Mouse (Mus musculus): ENCODE measurements at regions not wholly inside any gene's neighbourhood (a gene's known extent, or its start where the extent isn't known, plus 50 kb on each side); places are given as distances from the start of the nearest gene placed in this dataset.

DNA sequence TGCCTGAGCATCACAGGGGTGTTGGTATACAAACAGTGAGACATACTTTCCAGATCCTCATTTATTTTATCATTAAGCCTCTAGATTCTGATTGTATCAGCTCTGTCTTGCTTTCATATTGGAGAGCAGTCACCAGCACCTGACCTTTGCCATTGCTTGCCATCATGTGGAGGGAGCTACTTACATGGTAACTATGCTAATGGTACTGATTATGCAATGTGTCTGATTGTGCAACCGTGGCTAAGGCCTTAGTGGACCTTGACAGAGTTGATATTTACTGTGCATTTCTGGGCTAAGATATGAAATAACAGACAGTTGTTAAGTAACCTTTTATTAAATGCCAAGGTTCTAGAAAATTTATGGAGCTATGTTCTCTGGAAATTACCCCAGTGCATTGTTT, 180.7 kb downstream of the 1700064H15Rik start:
- Histone ChIP-seq H3K4me1 (ENCODE audit: control insufficient read depth in 1 of 2, insufficient read depth in 2 of 2) (peaks cover 2 to 9% of the 10 kb centered on the region in 2 experiments; a peak in 2 of 4 replicates), H3K27me3 (replicated peaks) (no peaks in the 10 kb centered on the region), H3K27ac (ENCODE audit: insufficient read depth, low read depth) (no peak overlapping the region), H3K36me3 (replicated peaks in 1 of 2; ENCODE audit: control insufficient read depth in 1 of 2, insufficient read depth in 1 of 2, low read length in 1 of 2) (no peaks in the 10 kb centered on the region), H3K9me3 (replicated peaks; ENCODE audit: low read length) (no peaks in the 10 kb centered on the region), H3K9ac (ENCODE audit: insufficient read depth, low read depth) (no peak overlapping the region), H3K79me2 (replicated peaks; ENCODE audit: control insufficient read depth, extremely low read depth, insufficient read depth, poor library complexity, severe bottlenecking) (no peaks in the 10 kb centered on the region), H3K4me2 (ENCODE audit: insufficient read depth, low read depth, poor library complexity, severe bottlenecking) (no peak overlapping the region), H3K4me3 (replicated peaks in 1 of 3; ENCODE audit: low read depth in 2 of 3, low read length in 2 of 3, poor library complexity in 1 of 3) (no peak overlapping the region)
- DNase-seq (ENCODE audit: extremely low read depth) = no peak
- TF ChIP-seq HCFC1 (IDR thresholded peaks at IDR 0.05; ENCODE audit: low read depth, low read length) (no peak), RAD21 (IDR thresholded peaks at IDR 0.05; ENCODE audit: low read depth, low read length) (no peak), BHLHE40 (IDR thresholded peaks at IDR 0.05; ENCODE audit: low read depth, low read length) (no peak), ELF1 (IDR thresholded peaks at IDR 0.05; ENCODE audit: low read depth, low read length) (no peak), USF2 (conservative IDR thresholded peaks at IDR 0.05; ENCODE audit: low read depth, low read length) (no peak)
- dilution Hi-C loops (cut with MboI; ENCODE audit: extremely low pct_ligation_motif_present, extremely low pct_unique_long_range_greater_than_20kb, low sequenced_read_pairs) (no loop called here), in situ Hi-C loops (cut with MboI; ENCODE audit: low pct_ligation_motif_present, low pct_unique_long_range_greater_than_20kb, low sequenced_read_pairs) (no loop called here)

DNA sequence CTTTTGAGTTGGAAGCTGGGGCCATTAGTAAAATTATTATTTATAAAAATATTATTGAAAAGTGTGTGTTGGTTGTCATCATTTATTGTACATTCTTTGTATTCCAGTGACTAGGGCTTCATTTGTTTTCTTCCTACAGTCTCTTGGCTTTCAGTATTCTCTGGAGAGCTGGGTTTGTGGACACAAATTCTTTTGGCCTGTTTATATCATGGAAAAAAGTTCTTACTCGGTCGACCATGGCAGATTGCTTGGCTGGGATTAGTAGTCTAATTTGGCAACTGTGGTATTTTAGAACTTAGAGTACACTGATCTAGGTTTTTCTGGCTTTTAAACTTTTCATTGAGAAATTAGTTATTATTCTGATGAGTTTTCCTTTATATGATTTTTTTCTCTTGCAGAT, 183.6 kb downstream of the 1700064H15Rik start:
- no peaks in the 10 kb centered on the region for H3K4me1 ChIP-seq (ENCODE audit: control insufficient read depth in 1 of 2, insufficient read depth in 2 of 2)
- H3K79me2 ChIP-seq (replicated peaks; ENCODE audit: control insufficient read depth, extremely low read depth, insufficient read depth, poor library complexity, severe bottlenecking) = no peaks in the 10 kb centered on the region
- H3K4me2 ChIP-seq (ENCODE audit: insufficient read depth, low read depth, poor library complexity, severe bottlenecking) = no peak overlapping the region
- TF ChIP-seq POLR2AphosphoS2 (IDR thresholded peaks at IDR 0.05; ENCODE audit: low read depth, low read length) (no peak), TCF12 (IDR thresholded peaks at IDR 0.05; ENCODE audit: low read depth, low read length) (no peak), EP300 (IDR thresholded peaks at IDR 0.05; ENCODE audit: low read length) (no peak), ZMIZ1 (IDR thresholded peaks at IDR 0.05; ENCODE audit: low read depth, low read length) (no peak), MXI1 (IDR thresholded peaks at IDR 0.05; ENCODE audit: low read depth, low read length) (no peak), USF1 (IDR thresholded peaks at IDR 0.05; ENCODE audit: low read depth, low read length) (no peak), KAT2A (IDR thresholded peaks at IDR 0.05; ENCODE audit: insufficient replicate concordance, low read length) (no peak), JUND (conservative IDR thresholded peaks at IDR 0.05; ENCODE audit: low read depth, low read length) (no peak), JUN (IDR thresholded peaks at IDR 0.05; ENCODE audit: insufficient read depth, low read depth, low read length) (no peak), ETS1 (conservative IDR thresholded peaks at IDR 0.05; ENCODE audit: low read depth, low read length) (no peak), NRF1 (IDR thresholded peaks at IDR 0.05; ENCODE audit: low read depth, low read length) (no peak), BHLHE40 (IDR thresholded peaks at IDR 0.05; ENCODE audit: low read depth, low read length) (no peak), ELF1 (IDR thresholded peaks at IDR 0.05; ENCODE audit: low read depth, low read length) (no peak), SIN3A (IDR thresholded peaks at IDR 0.05; ENCODE audit: low read length) (no peak), ZC3H11A (IDR thresholded peaks at IDR 0.05; ENCODE audit: low read depth, low read length) (no peak), RCOR1 (conservative IDR thresholded peaks at IDR 0.05; ENCODE audit: low read depth, low read length) (no peak), NELFE (IDR thresholded peaks at IDR 0.05; ENCODE audit: low read depth, low read length) (no peak)
- H3K9me3 ChIP-seq (replicated peaks; ENCODE audit: low read length) = no peaks in the 10 kb centered on the region
- dilution Hi-C loops (cut with MboI; ENCODE audit: extremely low pct_ligation_motif_present, extremely low pct_unique_long_range_greater_than_20kb, low sequenced_read_pairs) (no loop called here), in situ Hi-C loops (cut with MboI; ENCODE audit: low pct_ligation_motif_present, low pct_unique_long_range_greater_than_20kb, low sequenced_read_pairs) (no loop called here)
- no peaks in the 10 kb centered on the region for H3K27me3 ChIP-seq (replicated peaks)
- H3K9ac ChIP-seq (ENCODE audit: insufficient read depth, low read depth) = no peak overlapping the region
- no peak for DNase-seq (ENCODE audit: extremely low read depth)
- H3K4me3 ChIP-seq (replicated peaks in 1 of 3; ENCODE audit: low read depth in 2 of 3, low read length in 2 of 3, poor library complexity in 1 of 3) = no peak overlapping the region
- H3K36me3 ChIP-seq (replicated peaks in 1 of 2; ENCODE audit: control insufficient read depth in 1 of 2, insufficient read depth in 1 of 2, low read length in 1 of 2) = no peaks in the 10 kb centered on the region
- H3K27ac ChIP-seq (ENCODE audit: insufficient read depth, low read depth) = no peak overlapping the region
